Mouse (Mus musculus): ENCODE results near the gene Tmem178. TPM values are rescaled to one million over a fixed set of nuclear protein-coding genes. Genes with fewer than 3 reads are reported as not detected.
A peak's percentile ranks its signal among the peaks of the same experiment; 100 is the strongest.
"Not testable (repeated sequence)": the region's sequence is repeated elsewhere in the genome, so short reads cannot be mapped to it uniquely, and the experiment has no call there.

The Tmem178 gene
- polyA plus RNA-seq, 1 experiment from 2014 or later: 33.9 TPM

DNA sequence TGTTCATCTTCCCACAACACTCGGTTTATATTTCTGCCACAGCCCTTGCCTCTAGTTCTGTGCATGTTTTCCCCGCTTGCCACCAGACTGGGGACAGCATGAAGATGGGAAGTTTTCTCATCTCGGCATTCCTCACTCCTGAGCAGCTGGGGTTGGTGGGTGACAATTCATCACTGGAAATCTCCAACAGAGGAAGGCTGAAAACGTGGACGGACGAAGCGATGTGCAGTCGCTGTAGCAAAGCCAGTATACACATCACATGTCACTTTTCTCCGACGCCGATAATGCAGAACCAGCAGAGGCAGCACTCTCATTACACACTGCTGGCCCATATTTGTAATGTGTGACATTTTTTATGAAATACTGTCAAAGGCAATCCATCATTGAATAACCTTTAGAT is 2.6 kb upstream of the Tmem178 start:
- 37% methylated on average over 11 of the region's 11 CpGs for WGBS
- Histone ChIP-seq H3K27me3 (ENCODE audit: control insufficient read depth, insufficient read depth, low read length) (no peaks in the 10 kb centered on the region), H3K9ac (no peak overlapping the region), H3K36me3 (replicated peaks; ENCODE audit: control insufficient read depth, insufficient read depth) (no peaks in the 10 kb centered on the region), H3K27ac (no peak overlapping the region), H3K4me2 (replicated peaks) (no peak overlapping the region), H3K9me3 (ENCODE audit: control insufficient read depth, low read length) (no peaks in the 10 kb centered on the region), H3K4me3 (replicated peaks; ENCODE audit: low read length) (no peak overlapping the region), H3K4me1 (replicated peaks; ENCODE audit: control insufficient read depth, insufficient read depth, low read length) (peaks cover 15% of the 10 kb centered on the region)
- ATAC-seq (ENCODE audit: low FRiP score) (no peak), DNase-seq (ENCODE audit: low spot score) (no peak)

DNA sequence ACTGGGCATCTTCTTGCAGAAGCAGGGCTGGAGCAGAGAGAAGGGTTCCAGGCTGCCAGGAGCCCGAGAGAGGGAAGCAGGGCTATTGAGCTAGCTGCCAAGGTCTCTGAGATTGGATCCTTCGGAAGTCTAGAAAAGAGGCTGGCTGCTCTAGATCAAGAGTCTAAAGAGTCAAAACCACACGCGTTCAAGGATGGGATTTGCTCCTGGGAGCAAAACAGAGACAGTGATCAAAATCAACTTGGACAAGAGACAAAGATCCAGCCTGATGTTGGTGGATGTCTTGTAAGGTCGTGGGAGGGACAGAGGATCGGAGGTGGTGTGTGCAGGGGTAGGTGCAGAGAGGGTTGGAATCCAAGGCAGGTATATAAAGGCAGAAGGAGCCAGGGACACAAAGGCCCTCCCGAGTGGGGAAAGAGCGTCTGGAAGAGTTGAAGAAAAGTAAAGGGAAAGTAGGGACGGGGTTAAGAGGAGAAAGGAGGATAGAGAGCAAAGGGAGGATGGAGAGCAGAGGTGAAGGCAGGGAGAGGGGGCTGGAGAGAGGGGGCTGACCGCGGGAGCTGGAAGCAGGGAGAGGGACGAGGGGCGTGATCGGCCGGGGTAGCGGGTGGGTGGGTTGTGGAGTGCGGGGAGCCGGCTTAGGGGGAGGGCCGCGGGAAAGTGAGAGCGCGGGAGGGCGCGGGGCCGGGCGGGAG is 450 bp upstream of the Tmem178 start:
- no peaks in the 10 kb centered on the region for H3K36me3 ChIP-seq (replicated peaks; ENCODE audit: control insufficient read depth, insufficient read depth)
- H3K9ac ChIP-seq: peak overlapping the region; percentile 95
- no peaks in the 10 kb centered on the region for H3K27me3 ChIP-seq (ENCODE audit: control insufficient read depth, insufficient read depth, low read length)
- WGBS: 5% methylated on average over 26 of the region's 26 CpGs
- peak overlapping the region; percentile 90 for H3K4me2 ChIP-seq (replicated peaks)
- H3K9me3 ChIP-seq (ENCODE audit: control insufficient read depth, low read length): no peaks in the 10 kb centered on the region
- DNase-seq (ENCODE audit: low spot score) (no peak), ATAC-seq (ENCODE audit: low FRiP score) (peak; percentile 54; the same call in 1 of the 2 replicates)
- H3K4me1 ChIP-seq (replicated peaks; ENCODE audit: control insufficient read depth, insufficient read depth, low read length): peaks cover 21% of the 10 kb centered on the region
- H3K4me3 ChIP-seq (replicated peaks; ENCODE audit: low read length): peak overlapping the region; percentile 87
- H3K27ac ChIP-seq: peak overlapping the region; percentile 91

DNA sequence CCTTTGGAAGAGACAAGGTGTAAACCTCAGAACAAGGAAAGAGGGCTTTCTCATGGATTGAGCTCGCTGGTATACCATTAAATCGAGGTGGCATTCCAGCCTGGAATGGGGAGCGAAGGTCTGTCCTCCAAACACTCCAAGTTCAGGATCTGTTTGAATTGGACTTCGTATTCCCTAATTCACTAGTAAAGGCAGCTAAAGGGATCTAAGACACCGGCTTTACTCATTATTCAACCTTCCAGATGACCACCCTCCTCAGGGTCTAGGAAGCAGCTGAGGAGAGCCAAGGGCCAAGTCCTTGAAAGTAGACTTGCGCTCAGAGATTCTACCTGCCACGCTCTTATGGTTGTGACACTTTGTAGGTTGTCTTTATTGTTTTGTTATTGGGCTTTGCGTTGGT is 1.1 kb downstream of the Tmem178 start:
- DNase-seq (ENCODE audit: low spot score); ATAC-seq (ENCODE audit: low FRiP score); H3K27me3 ChIP-seq (ENCODE audit: control insufficient read depth, insufficient read depth, low read length); H3K36me3 ChIP-seq (replicated peaks; ENCODE audit: control insufficient read depth, insufficient read depth); H3K9me3 ChIP-seq (ENCODE audit: control insufficient read depth, low read length): not testable (repeated sequence)
- peak overlapping the region; percentile 60 for H3K9ac ChIP-seq
- WGBS: 29% methylated on average over 8 of the region's 8 CpGs
- H3K4me2 ChIP-seq (replicated peaks): peak overlapping the region; percentile 65
- peak overlapping the region; percentile 87 for H3K4me3 ChIP-seq (replicated peaks; ENCODE audit: low read length)
- peak overlapping the region; percentile 26 for H3K27ac ChIP-seq
- peaks cover 21% of the 10 kb centered on the region for H3K4me1 ChIP-seq (replicated peaks; ENCODE audit: control insufficient read depth, insufficient read depth, low read length)

DNA sequence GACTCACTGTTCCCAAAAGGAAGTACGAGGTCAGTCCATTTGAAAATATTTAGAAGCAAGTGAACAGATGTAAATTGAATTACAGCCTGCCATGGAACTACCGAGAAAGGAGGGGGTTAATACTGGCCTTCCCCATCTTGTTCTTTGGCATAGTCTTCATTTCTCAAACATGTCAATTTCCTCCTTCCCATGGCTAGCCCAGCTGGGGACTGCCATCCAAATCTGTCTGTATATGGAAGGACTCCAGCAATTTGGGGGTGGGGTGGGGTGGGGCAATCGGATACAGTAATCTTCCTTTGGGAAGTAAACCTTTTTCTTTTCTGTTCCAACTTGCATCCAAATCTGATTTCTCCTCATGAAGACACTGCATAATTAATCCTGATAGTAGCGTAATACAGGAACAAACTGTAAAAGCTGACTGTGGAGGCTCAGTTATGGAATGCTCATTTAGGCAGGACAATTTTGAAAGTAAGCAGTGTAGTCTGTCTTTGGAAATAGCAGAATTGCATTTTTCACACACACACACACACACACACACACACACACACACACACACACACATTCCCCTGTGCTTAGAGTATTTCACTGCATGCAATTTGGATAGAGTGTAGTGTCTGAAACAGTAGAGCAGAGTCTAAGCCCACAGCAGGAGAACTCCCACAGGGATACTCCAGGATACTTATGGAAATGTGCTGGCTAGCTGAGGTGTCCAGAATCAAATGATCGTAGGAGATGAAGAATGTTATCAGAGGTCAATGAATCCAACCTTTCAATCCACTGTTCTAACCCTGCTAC is 1.9 kb downstream of the Tmem178 start:
- H3K4me1 ChIP-seq (replicated peaks; ENCODE audit: control insufficient read depth, insufficient read depth, low read length): peaks cover 24% of the 10 kb centered on the region
- no peaks in the 10 kb centered on the region for H3K9me3 ChIP-seq (ENCODE audit: control insufficient read depth, low read length)
- DNase-seq (ENCODE audit: low spot score) (no peak), ATAC-seq (ENCODE audit: low FRiP score) (no peak)
- H3K4me2 ChIP-seq (replicated peaks): peak overlapping the region; percentile 65
- H3K4me3 ChIP-seq (replicated peaks; ENCODE audit: low read length): peak overlapping the region; percentile 87
- H3K27ac ChIP-seq: peak overlapping the region; percentile 26; the same call in 1 of the 2 replicates
- H3K27me3 ChIP-seq (ENCODE audit: control insufficient read depth, insufficient read depth, low read length): no peaks in the 10 kb centered on the region
- peak overlapping the region; percentile 60 for H3K9ac ChIP-seq
- no peaks in the 10 kb centered on the region for H3K36me3 ChIP-seq (replicated peaks; ENCODE audit: control insufficient read depth, insufficient read depth)
- WGBS: 43% methylated on average over 5 of the region's 5 CpGs

DNA sequence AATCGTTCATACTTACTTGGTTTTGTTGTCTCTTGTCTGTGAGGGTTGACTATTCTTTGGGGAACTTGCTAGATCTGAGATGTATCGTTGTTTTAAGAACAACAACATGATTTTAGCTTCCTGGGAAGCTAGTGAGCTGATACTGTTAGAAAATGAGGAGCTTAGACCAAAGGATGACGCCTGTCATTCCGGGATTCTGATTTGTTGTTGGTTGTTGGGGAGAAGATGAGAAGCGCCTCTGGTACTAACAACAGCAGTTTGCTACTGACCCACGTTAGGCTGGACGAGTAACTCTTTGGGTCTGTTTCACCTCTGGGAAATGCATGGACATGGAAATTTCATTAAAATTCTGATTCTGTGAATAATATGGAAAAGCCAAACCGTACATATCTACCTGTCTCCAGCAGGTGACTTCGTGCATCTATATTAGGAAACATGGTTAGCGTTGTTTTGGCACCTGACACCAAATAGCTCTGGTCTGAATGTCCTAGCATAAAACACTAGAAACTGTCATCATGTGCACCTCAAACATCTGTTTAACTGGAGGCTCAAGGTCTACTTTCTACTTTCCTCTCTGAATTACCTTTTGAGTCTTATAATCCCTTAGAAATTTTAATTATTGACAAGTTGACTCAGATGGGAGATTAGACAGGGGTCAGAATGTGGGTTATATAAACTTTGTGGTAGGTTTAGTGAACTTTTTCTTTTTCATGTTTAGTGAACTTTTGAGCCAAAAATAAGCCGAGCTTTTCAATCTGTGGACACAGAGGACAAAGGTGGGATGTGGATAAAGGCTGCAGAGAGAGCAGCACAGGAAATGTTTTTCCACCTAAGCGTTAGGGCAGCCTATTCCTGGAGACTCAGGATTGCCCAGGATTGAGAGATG is 2.9 kb downstream of the Tmem178 start:
- Histone ChIP-seq H3K9me3 (ENCODE audit: control insufficient read depth, low read length) (no peaks in the 10 kb centered on the region), H3K4me3 (replicated peaks; ENCODE audit: low read length) (peak overlapping the region; percentile 87), H3K4me1 (replicated peaks; ENCODE audit: control insufficient read depth, insufficient read depth, low read length) (peaks cover 33% of the 10 kb centered on the region), H3K27me3 (ENCODE audit: control insufficient read depth, insufficient read depth, low read length) (no peaks in the 10 kb centered on the region), H3K27ac (no peak overlapping the region), H3K36me3 (replicated peaks; ENCODE audit: control insufficient read depth, insufficient read depth) (no peaks in the 10 kb centered on the region), H3K4me2 (replicated peaks) (peak overlapping the region; percentile 65), H3K9ac (peak overlapping the region; percentile 60)
- 75% methylated on average over 12 of the region's 12 CpGs for WGBS
- ATAC-seq (ENCODE audit: low FRiP score): no peak
- no peak for DNase-seq (ENCODE audit: low spot score)

DNA sequence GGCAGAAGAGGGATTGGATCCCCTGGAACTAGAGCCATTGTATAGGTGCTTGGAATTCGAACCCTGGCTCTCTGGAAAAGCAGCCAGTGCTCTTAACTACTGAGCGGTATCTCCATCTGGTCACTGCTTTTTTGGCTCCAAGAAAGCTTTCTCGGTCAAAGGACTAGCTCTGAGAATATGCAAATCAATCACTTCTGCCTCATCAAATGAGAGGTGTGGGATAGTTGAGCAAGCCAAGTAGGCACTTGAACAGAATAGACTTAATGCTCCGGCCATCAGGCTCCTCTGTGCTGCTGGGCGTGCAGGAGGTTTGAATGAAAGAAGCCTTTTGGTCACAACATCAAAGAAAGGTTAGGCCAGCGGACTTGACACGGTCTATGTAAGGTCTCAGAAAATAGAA is 5.0 kb downstream of the Tmem178 start:
- ATAC-seq (ENCODE audit: low FRiP score) (no peak), DNase-seq (ENCODE audit: low spot score) (no peak)
- WGBS: 81% methylated on average over 7 of the region's 7 CpGs
- no peak overlapping the region for H3K9ac ChIP-seq
- H3K36me3 ChIP-seq (replicated peaks; ENCODE audit: control insufficient read depth, insufficient read depth): no peaks in the 10 kb centered on the region
- H3K9me3 ChIP-seq (ENCODE audit: control insufficient read depth, low read length): no peaks in the 10 kb centered on the region
- H3K4me1 ChIP-seq (replicated peaks; ENCODE audit: control insufficient read depth, insufficient read depth, low read length): peaks cover 45% of the 10 kb centered on the region
- no peaks in the 10 kb centered on the region for H3K27me3 ChIP-seq (ENCODE audit: control insufficient read depth, insufficient read depth, low read length)
- no peak overlapping the region for H3K4me2 ChIP-seq (replicated peaks)
- H3K27ac ChIP-seq: no peak overlapping the region
- H3K4me3 ChIP-seq (replicated peaks; ENCODE audit: low read length): no peak overlapping the region

DNA sequence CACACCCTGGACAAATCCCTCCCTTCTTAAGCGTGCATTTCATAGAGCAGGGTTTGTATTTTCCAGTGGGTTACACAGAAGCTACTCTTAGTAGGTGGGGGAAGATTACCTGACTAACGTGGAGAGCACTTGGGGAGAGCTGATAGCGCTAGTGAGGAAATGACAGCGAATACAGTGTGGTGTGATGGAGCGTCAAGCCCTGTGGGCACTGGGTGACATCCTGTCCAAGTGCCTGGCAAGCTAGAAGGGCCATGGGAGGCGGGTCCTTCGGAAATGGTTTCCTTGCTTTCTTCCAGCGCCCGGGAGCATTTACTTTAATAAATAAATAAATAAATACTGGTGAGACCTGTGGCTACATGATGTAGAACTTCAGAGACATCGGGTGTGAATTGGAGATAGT is 5.5 kb downstream of the Tmem178 start:
- DNase-seq (ENCODE audit: low spot score): no peak
- H3K36me3 ChIP-seq (replicated peaks; ENCODE audit: control insufficient read depth, insufficient read depth): no peaks in the 10 kb centered on the region
- no peaks in the 10 kb centered on the region for H3K27me3 ChIP-seq (ENCODE audit: control insufficient read depth, insufficient read depth, low read length)
- no peak overlapping the region for H3K4me2 ChIP-seq (replicated peaks)
- peaks cover 45% of the 10 kb centered on the region for H3K4me1 ChIP-seq (replicated peaks; ENCODE audit: control insufficient read depth, insufficient read depth, low read length)
- ATAC-seq (ENCODE audit: low FRiP score): no peak
- no peak overlapping the region for H3K27ac ChIP-seq
- 89% methylated on average over 10 of the region's 10 CpGs for WGBS
- H3K4me3 ChIP-seq (replicated peaks; ENCODE audit: low read length): no peak overlapping the region
- H3K9ac ChIP-seq: no peak overlapping the region
- no peaks in the 10 kb centered on the region for H3K9me3 ChIP-seq (ENCODE audit: control insufficient read depth, low read length)

DNA sequence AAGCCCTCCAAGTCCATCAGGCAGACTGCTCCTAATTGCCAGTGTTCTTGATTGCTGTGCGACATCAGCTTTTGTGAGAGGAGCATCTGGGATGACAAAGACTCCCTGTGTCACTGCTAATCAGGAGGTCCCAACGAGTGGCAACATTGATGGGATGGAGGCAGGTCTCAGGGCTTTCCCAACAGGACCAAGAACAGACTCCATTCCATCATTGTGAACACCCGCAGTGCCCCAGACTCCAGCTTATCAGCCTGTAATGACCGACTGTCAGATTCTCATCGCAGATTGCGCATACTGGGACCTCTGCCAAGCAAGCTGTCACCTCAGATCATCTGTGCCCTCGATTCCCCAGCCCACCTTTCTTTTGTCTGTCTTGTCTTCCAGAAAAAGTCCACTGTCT is 7.9 kb downstream of the Tmem178 start:
- WGBS: 43% methylated on average over 7 of the region's 7 CpGs
- Histone ChIP-seq H3K9me3 (ENCODE audit: control insufficient read depth, low read length) (no peaks in the 10 kb centered on the region), H3K4me1 (replicated peaks; ENCODE audit: control insufficient read depth, insufficient read depth, low read length) (peaks cover 29% of the 10 kb centered on the region), H3K27me3 (ENCODE audit: control insufficient read depth, insufficient read depth, low read length) (no peaks in the 10 kb centered on the region), H3K4me2 (replicated peaks) (no peak overlapping the region), H3K9ac (no peak overlapping the region), H3K36me3 (replicated peaks; ENCODE audit: control insufficient read depth, insufficient read depth) (no peaks in the 10 kb centered on the region), H3K4me3 (replicated peaks; ENCODE audit: low read length) (no peak overlapping the region), H3K27ac (peak overlapping the region; percentile 1; the same call in 1 of the 2 replicates)
- ATAC-seq (ENCODE audit: low FRiP score): peak; percentile 72
- no peak for DNase-seq (ENCODE audit: low spot score)

DNA sequence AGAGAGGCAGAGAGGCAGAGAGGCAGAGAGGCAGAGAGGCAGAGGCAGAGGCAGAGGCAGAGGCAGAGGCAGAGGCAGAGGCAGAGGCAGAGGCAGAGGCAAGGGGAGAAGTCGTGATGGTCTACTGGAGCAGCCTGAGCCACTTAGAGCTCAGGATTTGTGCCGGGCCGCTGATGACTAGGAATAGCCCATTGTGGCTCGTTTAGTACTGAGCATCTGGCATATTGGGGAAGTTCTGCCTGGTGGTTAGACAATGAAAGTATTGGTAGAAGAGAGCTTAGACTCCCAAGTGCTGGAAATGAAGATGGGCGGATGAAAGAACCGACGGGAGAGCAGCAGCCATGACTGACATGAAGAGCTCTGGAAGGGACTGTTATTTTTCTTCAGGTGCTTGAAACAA is 11.0 kb downstream of the Tmem178 start:
- Histone ChIP-seq H3K9ac (no peak overlapping the region), H3K27me3 (ENCODE audit: control insufficient read depth, insufficient read depth, low read length) (no peaks in the 10 kb centered on the region), H3K4me3 (replicated peaks; ENCODE audit: low read length) (no peak overlapping the region), H3K27ac (no peak overlapping the region), H3K36me3 (replicated peaks; ENCODE audit: control insufficient read depth, insufficient read depth) (no peaks in the 10 kb centered on the region), H3K9me3 (ENCODE audit: control insufficient read depth, low read length) (peaks cover 5% of the 10 kb centered on the region; the same call in 1 of the 2 replicates), H3K4me1 (replicated peaks; ENCODE audit: control insufficient read depth, insufficient read depth, low read length) (peaks cover 28% of the 10 kb centered on the region), H3K4me2 (replicated peaks) (no peak overlapping the region)
- DNase-seq (ENCODE audit: low spot score): no peak
- WGBS: 60% methylated on average over 7 of the region's 7 CpGs
- ATAC-seq (ENCODE audit: low FRiP score): no peak
